Mouse (Mus musculus) yolk sac, embryonic 10.5 days (tissue): ENCODE data around the gene Fgfr2.
A peak's percentile ranks its signal among the peaks of the same experiment; 100 is the strongest.

ENCODE experiments used
- DNase-seq: peaks from one replicate; pipeline ENCODE4 v3.0.0-alpha.2; 2017; ENCODE audit warnings: low spot score

Fgfr2 gene

DNA sequence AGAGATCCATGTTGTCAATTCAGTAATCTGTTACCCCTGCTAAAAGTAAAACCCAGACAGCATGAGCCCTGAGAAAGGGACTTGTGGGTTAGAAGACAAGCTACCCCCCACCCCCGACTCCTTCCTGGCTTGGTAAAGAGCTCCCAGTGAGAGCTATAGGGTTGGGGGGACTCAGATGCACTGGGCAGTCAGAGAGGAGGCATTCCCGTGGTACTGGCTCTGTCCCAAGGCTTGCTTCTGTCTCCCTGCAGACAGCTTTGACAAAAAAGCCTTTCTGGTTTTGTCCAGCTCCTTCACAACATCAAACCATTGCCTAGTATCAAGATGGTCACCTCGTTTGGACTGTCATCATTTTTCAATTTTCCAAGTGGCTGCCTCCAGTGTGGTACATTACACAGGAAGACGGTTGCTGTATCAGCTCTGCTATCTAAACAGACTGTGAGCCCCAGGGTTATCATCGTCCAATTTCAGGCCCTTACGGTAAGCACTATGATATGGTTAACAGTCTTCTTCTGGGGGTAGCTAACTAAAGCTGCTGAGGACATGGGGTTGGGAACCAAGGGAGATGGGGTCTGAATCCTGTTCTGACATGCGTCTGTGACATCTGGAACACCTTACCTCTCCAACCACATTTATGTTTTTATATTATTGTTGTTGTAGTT, 726.4 kb downstream of the Fgfr2 start:
- no peak for DNase-seq

- DNase-seq, result no peak
Measured at GRCm38 (mm10) chr7:132393582-132394175, 729.5 kb downstream of the Fgfr2 start.

DNA sequence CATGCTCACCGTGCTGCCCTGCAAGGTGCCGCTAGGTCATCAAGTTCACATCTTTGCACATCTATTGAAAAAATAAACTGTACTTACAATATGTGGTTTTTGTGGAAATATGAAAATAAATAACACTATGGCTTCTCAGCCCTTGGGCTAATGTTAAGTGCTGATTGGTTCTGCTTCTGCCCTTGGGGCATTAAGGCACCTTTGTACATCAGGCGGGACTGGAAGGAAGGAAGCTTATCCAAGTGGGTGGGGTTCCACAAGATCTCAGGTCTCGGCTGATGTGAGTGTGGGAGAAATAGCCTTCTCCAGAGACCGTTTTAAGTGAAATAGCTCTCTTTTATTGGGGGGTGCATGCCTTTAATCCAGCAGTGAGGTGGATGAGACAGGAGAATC, 730.1 kb downstream of the Fgfr2 start:
- no peak for DNase-seq

- DNase-seq, result no peak
Measured at GRCm38 (mm10) chr7:132392233-132393013, 730.7 kb downstream of the Fgfr2 start.

DNA sequence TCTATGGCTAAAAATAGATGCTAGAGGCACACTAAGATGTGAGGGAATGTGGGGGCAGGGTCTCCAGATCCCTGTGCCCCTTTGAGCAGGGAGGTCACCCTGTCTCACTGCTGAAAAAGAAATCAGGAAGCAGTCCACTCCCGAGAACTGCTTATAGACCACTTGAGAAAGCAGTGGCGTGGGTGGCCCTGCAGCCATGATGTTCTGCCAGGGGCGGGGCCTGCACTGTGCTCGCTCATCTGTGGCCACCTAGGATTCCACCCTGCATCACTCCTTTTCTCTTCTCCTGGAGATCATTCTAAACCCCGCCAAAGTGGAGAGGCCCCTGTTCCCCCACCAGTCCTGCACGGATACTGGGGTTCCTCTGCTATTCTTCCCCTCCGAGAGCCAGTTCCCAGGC, 733.7 kb downstream of the Fgfr2 start:
- DNase-seq, result no peak

DNA sequence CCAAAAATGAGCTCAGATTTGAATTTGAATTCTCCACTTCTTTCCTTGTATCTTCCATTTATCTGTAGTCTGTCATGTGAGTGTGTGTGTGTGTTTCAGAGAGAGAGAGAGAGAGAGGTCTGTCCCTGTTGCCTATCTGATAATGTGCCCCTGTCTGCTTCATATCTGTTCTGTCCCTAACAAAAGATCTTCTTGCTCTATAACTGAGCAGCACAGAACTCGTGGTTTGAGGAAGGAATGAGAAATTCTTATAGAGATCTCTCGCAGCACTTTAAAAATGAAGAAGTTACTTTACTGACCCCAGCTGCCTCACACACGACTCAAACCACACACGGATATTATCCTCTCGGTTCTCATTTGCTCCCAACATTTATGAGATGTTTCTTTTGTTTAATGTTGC, 735.6 kb downstream of the Fgfr2 start:
- DNase-seq, result no peak

- peak; percentile 82 for DNase-seq
Measured at GRCm38 (mm10) chr7:132386316-132386715, 736.8 kb downstream of the Fgfr2 start.

GRCm38 (mm10) chr7:132385456-132386130, 737.6 kb downstream of the Fgfr2 start:
- DNase-seq, result no peak

- DNase-seq, result no peak
Measured at GRCm38 (mm10) chr7:132384736-132385455, 738.3 kb downstream of the Fgfr2 start.

GRCm38 (mm10) chr7:132380634-132381336, 742.4 kb downstream of the Fgfr2 start:
- DNase-seq, result no peak

DNA sequence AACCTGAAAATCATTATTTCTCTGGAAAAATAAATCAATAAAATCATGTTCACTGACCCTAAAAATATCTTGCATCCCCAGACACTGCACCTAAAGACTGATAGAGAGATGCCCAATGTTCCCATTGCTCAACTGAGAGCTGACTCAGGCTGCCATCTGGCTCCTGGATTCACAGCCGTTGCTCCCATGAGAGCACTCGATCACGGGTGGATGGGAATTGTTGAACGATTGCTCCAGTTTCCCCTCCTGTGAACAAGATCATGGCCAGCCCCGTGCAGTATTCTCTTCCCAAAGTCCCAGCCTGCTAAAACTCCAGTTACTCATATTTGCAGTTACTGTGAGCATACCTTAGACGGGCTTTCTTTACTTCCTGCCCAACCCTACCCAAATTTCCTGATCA, 745.2 kb downstream of the Fgfr2 start:
- DNase-seq, result no peak

DNA sequence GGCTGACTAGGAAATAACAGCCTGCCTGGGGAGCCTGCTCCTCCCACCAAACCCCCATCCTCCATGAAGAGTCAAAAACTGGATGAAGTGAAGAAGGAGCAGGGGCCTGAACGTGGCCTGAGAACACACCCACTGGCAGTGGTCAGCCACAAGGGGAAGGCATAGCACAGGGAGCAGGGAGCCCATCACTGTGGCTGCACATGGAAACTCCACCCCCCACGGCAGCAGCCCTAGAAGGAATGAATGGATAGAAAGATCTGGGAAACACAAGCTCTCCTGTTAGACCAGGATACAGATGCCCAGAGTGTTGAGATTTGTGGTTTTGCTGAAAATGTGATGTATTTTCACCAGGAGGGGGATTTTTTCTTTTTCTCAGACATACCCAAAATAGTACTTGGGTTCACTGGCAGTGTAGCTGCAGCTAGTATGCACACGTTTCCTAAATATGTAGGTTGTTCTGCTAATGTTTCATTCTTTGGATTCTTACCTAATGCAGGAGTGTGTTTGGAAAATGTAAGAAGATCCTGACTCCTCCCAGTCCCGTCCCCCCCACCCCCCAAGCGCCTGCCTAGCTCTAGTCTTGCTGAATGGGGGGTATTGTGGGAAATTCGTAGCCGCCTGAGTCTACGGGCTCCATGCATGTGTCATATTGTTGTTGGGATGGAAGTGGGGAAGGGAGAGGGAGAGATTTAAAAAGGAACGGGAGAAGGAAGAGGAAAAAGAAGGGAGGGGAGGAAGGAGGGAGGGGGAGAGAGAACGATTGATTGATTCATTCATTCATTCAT, 749.4 kb downstream of the Fgfr2 start:
- DNase-seq, result peak; percentile 53

- DNase-seq, result no peak
Measured at GRCm38 (mm10) chr7:132372752-132373513, 750.2 kb downstream of the Fgfr2 start.

DNA sequence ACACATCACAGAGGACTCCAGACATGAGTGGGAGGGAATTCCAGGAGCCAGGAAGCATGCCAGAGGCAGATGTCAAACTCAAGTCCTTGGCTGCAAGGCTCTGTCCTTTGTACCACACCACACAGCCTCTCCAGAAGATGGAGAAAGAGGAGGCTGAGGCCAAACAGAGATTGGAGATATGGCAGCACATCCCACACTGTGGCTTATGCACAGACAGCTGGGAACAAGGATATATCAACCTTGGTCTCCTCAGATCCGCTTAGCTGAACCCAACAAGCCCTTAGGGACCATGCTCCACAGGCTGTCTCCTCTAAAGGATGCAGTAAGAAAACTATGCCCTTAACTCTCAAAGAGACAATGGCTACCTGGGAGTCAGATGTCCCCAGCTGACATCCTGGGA, 751.3 kb downstream of the Fgfr2 start:
- DNase-seq, result no peak

GRCm38 (mm10) chr7:132369784-132370183, 753.4 kb downstream of the Fgfr2 start:
- DNase-seq, result no peak

DNA sequence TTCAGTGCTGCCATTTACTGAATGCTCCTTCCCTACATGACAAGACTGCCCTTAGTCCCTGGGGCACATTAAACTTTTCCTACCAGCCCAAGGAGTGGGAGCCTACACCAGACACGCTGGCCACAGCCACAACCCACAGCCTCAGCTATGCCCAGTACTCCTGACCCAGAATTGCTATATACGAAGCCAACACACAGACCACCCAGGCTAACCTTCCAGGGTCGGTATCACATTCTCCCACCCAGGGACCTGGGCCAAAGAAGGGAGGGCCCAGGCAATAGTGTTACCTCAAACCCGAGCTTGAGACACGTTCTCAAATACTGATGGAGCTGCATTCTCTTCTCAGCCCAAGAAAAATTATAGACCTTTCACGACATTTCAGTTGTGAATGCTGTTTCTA, 754.3 kb downstream of the Fgfr2 start:
- no peak for DNase-seq

DNA sequence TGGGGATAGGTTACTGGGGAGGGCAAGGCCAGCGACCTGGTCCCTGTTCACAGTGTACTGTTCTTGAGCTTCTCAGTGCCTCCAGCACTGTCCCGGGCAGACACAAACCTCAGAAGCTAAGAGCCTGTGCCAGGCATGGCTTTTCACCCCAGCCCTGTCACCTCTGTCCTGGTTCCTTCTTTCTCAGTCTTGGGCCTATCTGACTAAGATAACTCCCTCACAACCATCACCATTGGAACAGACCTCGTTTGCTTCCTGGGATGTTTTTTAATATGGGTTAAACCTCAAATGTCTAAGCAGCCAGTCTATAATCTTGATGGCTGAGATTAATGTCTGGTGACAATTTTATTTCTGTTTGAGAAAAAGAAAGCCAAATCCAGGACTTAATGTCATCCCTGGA, 755.8 kb downstream of the Fgfr2 start:
- DNase-seq, result no peak

GRCm38 (mm10) chr7:132365703-132366384, 757.3 kb downstream of the Fgfr2 start:
- no peak for DNase-seq

- DNase-seq, result no peak
Measured at GRCm38 (mm10) chr7:132365111-132365510, 758.0 kb downstream of the Fgfr2 start.
